Mouse (Mus musculus): Measurements from ENCODE around the gene Spcs2. TPM values are rescaled to one million over a fixed set of nuclear protein-coding genes. Genes with fewer than 3 reads are reported as not detected.

Gene Spcs2
- polyA plus RNA-seq (2012) = 73.1 and 122 TPM in 2 replicates

DNA sequence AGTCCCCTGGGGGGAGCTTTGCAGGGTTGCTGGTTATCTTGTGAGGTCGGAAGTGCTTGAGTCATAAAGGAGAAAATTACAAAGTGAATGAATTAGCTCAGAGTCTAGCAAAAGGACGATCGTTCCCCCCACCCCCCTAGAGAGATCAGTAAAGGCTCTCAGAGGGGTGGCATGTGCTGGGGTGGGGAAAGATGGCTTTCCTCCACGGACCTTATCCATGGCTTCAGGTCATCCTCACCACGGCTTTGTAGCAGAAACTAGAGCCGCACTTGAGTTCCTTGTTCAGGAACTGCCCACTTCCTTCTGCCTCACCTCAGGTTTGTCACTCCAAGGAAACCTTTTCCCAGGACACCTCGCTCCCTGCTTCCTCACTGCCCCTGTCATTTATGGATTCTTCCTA is at the start of gene Spcs2:
TSS of gene Spcs2 (minus strand) at position 101 of the 400 bp plus-strand sequence.
- no peak for TF ChIP-seq GATA1 (IDR thresholded peaks at IDR 0.05; ENCODE audit: low read length)

GRCm38 (mm10) chr7:99911038-99911437 is 47.8 kb upstream of the Spcs2 start:
- no peak for TF ChIP-seq GATA1 (IDR thresholded peaks at IDR 0.05; ENCODE audit: low read length)

- TF ChIP-seq GATA1 (IDR thresholded peaks at IDR 0.05; ENCODE audit: low read length) = peak; percentile 96
Observed at GRCm38 (mm10) chr7:99907463-99907862, 44.2 kb upstream of the Spcs2 start.

- TF ChIP-seq GATA1 (IDR thresholded peaks at IDR 0.05; ENCODE audit: low read length) = no peak
Observed at GRCm38 (mm10) chr7:99906346-99906745, 43.1 kb upstream of the Spcs2 start.

DNA sequence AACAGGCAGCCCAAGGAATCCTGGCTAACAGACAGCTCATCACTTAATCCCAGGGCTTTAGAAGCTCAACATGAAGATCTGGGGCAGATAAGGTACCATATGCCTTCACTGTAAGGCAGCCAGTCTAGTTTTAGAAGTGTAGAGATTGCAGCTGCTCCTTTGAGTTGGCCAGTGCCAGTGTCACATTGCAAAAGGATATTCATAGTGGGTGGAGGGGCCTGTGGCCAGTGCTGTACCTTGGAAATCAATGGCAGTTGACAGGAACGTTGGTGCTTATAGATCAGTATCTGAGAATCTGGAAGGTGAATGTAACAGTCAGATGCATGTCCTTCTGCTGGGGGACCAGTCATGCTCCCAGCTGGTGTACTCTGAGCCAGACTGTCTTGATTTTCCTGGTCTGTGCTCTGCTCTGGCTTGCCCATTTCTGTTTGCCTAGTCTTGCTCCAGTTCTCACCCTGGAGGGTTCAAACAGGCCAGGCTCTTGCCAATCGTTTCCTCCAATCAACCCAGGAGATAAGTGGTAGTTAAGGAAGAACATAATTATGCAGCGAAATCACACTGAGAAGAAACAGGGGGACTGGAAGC is 41.3 kb upstream of the Spcs2 start:
- TF ChIP-seq GATA1 (IDR thresholded peaks at IDR 0.05; ENCODE audit: low read length) = no peak

GRCm38 (mm10) chr7:99902918-99903665 is 39.8 kb upstream of the Spcs2 start:
- no peak for TF ChIP-seq GATA1 (IDR thresholded peaks at IDR 0.05; ENCODE audit: low read length)

DNA sequence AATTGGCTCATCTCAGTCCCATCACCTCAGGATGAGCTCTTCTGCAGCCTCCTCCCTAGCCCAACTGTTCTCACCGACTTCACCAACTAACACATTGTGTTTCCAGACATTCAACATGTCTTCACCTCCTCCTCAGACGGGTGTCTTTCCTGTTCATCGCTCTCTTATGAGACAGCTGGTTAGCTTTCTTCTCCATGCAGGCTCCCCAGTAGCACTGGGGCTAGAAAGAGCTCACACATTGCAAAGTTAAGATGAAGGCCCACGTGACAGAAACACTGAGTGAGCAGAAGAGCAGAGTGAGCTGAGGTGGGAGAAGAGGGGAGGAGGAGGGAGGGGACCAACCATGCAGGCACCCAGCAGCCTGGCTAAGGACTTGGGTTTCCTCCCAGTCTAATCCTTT is 38.9 kb upstream of the Spcs2 start:
- no peak for TF ChIP-seq GATA1 (IDR thresholded peaks at IDR 0.05; ENCODE audit: low read length)

GRCm38 (mm10) chr7:99896905-99897304 is 33.6 kb upstream of the Spcs2 start:
- no peak for TF ChIP-seq GATA1 (IDR thresholded peaks at IDR 0.05; ENCODE audit: low read length)

DNA sequence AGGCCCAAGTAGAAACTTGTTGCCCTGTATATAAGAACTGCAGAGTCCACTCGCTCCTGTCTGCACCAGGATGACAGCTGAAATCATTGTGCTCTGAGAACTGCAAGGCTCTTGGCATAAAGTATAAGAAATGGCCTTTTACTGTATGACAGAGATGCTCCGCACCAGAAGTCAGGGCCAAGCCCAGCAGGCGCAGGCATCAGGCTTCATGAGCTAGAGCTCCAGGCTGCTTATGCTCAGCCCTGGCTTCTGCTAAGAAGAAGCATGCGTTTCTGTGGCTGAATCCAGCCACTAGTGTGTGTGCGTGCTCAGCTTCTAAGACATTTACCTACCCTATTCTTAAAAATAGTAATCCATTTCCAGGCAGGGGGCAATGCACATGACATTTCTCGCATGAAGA is 31.2 kb upstream of the Spcs2 start:
- TF ChIP-seq GATA1 (IDR thresholded peaks at IDR 0.05; ENCODE audit: low read length) = no peak

DNA sequence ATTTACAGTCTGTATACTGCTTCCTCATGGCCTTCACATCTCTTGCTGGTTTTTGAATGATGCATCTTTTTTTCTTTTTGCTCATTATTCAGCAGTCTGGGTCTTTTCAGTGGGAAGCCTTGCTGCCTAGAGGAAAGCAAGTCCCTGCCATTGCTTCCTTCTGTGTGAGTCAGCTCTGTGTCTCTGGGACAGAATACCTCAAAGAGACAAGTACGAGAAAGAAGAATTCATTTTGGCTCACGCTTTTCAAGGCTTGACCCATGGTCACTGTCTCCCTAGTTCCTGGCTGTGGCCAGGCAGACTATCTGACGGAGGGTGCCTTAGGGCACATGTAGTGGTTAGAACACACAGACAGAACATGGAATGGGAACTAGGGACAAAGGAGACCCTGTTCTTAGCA is 30.7 kb upstream of the Spcs2 start:
- no peak for TF ChIP-seq GATA1 (IDR thresholded peaks at IDR 0.05; ENCODE audit: low read length)

- TF ChIP-seq GATA1 (IDR thresholded peaks at IDR 0.05; ENCODE audit: low read length) = no peak
Observed at GRCm38 (mm10) chr7:99892351-99892750, 29.1 kb upstream of the Spcs2 start.

GRCm38 (mm10) chr7:99891471-99891870 is 28.2 kb upstream of the Spcs2 start:
- no peak for TF ChIP-seq GATA1 (IDR thresholded peaks at IDR 0.05; ENCODE audit: low read length)

DNA sequence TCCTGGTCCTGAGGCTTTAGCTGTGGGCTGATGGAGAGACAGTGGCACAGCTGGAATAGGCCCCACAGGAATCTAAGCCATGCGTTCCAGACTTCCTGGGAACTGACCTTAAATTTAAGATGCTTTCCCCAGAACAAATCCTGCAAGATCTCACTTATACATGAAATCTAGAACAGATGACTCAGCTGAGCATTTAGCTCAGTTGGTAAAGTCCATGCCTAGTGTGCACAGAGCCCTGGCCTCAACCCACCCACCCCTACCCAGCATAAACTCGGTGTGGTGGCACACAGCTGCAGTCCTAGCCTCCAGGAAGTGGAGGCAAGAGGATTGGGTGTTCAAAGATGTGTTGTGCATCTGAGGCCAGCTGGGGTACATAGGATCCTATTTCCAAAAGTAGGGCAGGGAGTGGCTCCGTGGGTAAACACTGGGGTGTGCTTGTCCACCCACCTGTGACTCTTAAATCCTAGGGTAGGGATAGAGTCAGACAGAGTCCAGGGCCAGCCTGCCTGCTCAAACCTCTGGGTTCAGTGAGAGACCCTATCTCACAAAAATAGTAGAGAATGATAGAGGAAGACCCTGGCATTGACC is 27.0 kb upstream of the Spcs2 start:
- no peak for TF ChIP-seq GATA1 (IDR thresholded peaks at IDR 0.05; ENCODE audit: low read length)

DNA sequence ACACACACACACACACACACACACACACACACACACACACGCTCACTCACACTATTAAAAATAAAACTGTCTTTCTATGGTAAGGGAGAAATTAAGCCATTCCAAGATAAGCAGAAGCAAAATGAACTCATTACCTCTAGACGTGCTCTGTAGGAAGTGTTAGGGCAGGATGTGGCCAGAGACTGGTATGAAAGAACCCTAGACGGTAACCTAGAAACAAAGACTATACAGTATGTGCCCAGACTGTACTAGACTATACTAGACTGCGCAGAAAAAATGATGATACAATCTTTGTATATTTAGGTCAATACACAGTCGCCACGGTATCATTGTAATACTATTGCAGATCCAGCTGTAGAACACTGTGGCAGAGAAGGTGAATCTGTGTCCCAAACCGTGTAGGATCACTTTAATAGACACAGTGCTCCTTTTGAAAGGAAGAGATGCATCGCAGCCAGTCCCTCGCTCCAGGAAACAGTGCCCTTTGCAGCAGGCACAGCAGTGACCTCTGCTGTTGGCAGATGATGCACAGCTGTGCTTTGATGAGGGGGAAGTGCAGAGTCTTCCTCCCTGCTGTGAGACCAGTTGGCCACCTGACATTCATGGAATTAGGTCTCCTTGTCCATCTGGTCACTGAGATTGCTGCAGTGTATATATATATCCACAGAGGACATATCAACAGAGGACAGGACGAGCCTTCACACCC is 26.1 kb upstream of the Spcs2 start:
- TF ChIP-seq GATA1 (IDR thresholded peaks at IDR 0.05; ENCODE audit: low read length) = no peak

DNA sequence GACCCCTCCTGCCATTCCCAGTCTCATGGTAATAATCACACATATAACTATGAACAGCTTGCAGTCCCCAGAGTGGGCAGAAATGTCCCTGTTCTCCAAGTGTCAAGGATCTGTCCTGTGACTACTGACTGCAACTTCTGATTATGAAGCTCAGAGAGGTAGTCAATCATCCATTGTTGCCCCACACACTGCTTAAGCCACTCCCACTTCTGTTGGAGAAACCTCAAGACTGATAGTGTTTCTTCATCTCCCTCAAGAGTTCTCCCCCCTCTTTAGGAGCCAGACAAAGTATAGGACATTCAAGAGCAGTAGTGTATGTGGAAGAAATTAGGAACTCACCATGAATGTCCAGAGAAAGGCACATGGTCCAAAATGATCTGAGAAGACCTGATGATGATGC is 24.5 kb upstream of the Spcs2 start:
- TF ChIP-seq GATA1 (IDR thresholded peaks at IDR 0.05; ENCODE audit: low read length) = no peak

- no peak for TF ChIP-seq GATA1 (IDR thresholded peaks at IDR 0.05; ENCODE audit: low read length)
Observed at GRCm38 (mm10) chr7:99887230-99887735, 24.0 kb upstream of the Spcs2 start.
